Mouse (Mus musculus): ENCODE measurements around the gene Mpl. TPM values are rescaled to one million over a fixed set of nuclear protein-coding genes. Genes with fewer than 3 reads are reported as not detected.

The Mpl gene
- total RNA-seq, 2 experiments from 2014 or later = not detected

GRCm38 (mm10) chr4:118427768-118428451 is 29.4 kb downstream of the Mpl start, which contains the start of gene Elovl1:
Gene Elovl1, plus strand, starts transcription at chr4:118428093.
- DNase-seq = peak; percentile 67 to 80

- DNase-seq = no peak
These were observed 29.9 kb downstream of the Mpl start for GRCm38 (mm10) chr4:118427415-118427767.

- no peak for DNase-seq
These were observed 31.9 kb downstream of the Mpl start for GRCm38 (mm10) chr4:118425374-118425773.

GRCm38 (mm10) chr4:118424541-118425160 is 32.7 kb downstream of the Mpl start:
- no peak for DNase-seq

- DNase-seq = no peak
These were observed 35.9 kb downstream of the Mpl start for GRCm38 (mm10) chr4:118421384-118421783.

GRCm38 (mm10) chr4:118417112-118417797 is 40.1 kb downstream of the Mpl start:
- no peak for DNase-seq

GRCm38 (mm10) chr4:118416329-118416728 is 41.0 kb downstream of the Mpl start:
- no peak for DNase-seq

GRCm38 (mm10) chr4:118415779-118416178 is 41.5 kb downstream of the Mpl start:
- DNase-seq = peak in 1 of 2 experiments; percentile 18

GRCm38 (mm10) chr4:118413553-118413952 is 43.8 kb downstream of the Mpl start:
- DNase-seq = no peak

- DNase-seq = no peak
These were observed 46.4 kb downstream of the Mpl start for GRCm38 (mm10) chr4:118410871-118411270.

GRCm38 (mm10) chr4:118409142-118409900 is 48.0 kb downstream of the Mpl start, which contains the start of the genes Szt2 and Med8:
Gene Szt2, minus strand, starts transcription at chr4:118409273.
Gene Med8, plus strand, starts transcription at chr4:118409337.
- peak; percentile 88 to 89 for DNase-seq

GRCm38 (mm10) chr4:118402701-118403100 is 54.6 kb downstream of the Mpl start:
- no peak for DNase-seq

GRCm38 (mm10) chr4:118401918-118402317 is 55.4 kb downstream of the Mpl start:
- no peak for DNase-seq

GRCm38 (mm10) chr4:118401421-118401820 is 55.9 kb downstream of the Mpl start:
- no peak for DNase-seq

- DNase-seq = no peak
These were observed 58.9 kb downstream of the Mpl start for GRCm38 (mm10) chr4:118398400-118398799.

GRCm38 (mm10) chr4:118396433-118396832 is 60.9 kb downstream of the Mpl start:
- DNase-seq = no peak

GRCm38 (mm10) chr4:118395289-118395688 is 62.0 kb downstream of the Mpl start:
- DNase-seq = no peak

GRCm38 (mm10) chr4:118394505-118394904 is 62.8 kb downstream of the Mpl start:
- no peak for DNase-seq
